Mouse (Mus musculus): ENCODE results near the gene Trappc4.
A peak's percentile ranks its signal among the peaks of the same experiment; 100 is the strongest.
"Not testable (repeated sequence)": the region's sequence is repeated elsewhere in the genome, so short reads cannot be mapped to it uniquely, and the experiment has no call there.

Trappc4 gene

GRCm38 (mm10) chr9:44406906-44407751 lies at the start of gene Trappc4, which contains the start of gene Rps25:
Gene Trappc4 (minus strand): TSS chr9:44407600.
Gene Rps25 (plus strand): TSS chr9:44407139.
- peak; percentile 93 for DNase-seq

GRCm38 (mm10) chr9:44454891-44455220 lies 47.5 kb upstream of the Trappc4 start, which contains the start of gene Upk2:
Gene Upk2 (minus strand): TSS chr9:44454976.
- DNase-seq = no peak

- peak; percentile 78 for DNase-seq
Measured at GRCm38 (mm10) chr9:44454132-44454890, 46.9 kb upstream of the Trappc4 start.

- no peak for DNase-seq
Measured at GRCm38 (mm10) chr9:44450387-44450786, 43.0 kb upstream of the Trappc4 start.

- DNase-seq = not testable (repeated sequence)
Measured at GRCm38 (mm10) chr9:44444402-44445025, 37.1 kb upstream of the Trappc4 start.

GRCm38 (mm10) chr9:44440961-44441360 lies 33.6 kb upstream of the Trappc4 start, which contains the start of gene Foxr1:
Gene Foxr1 (minus strand): TSS chr9:44441136.
- DNase-seq = no peak

- no peak for DNase-seq
Measured at GRCm38 (mm10) chr9:44435747-44436146, 28.3 kb upstream of the Trappc4 start.

GRCm38 (mm10) chr9:44432577-44433185 lies 25.3 kb upstream of the Trappc4 start:
- no peak for DNase-seq

- no peak for DNase-seq
Measured at GRCm38 (mm10) chr9:44423576-44423975, 16.2 kb upstream of the Trappc4 start.

GRCm38 (mm10) chr9:44420280-44420898 lies 13.0 kb upstream of the Trappc4 start:
- DNase-seq = no peak

GRCm38 (mm10) chr9:44419730-44420129 lies 12.3 kb upstream of the Trappc4 start:
- not testable (repeated sequence) for DNase-seq

- peak; percentile 60 for DNase-seq
Measured at GRCm38 (mm10) chr9:44418519-44419385, 11.4 kb upstream of the Trappc4 start, which contains the start of gene Ccdc84. Gene Ccdc84 (minus strand): TSS chr9:44418569.

- peak; percentile 94 for DNase-seq
Measured at GRCm38 (mm10) chr9:44417892-44418363, 10.5 kb upstream of the Trappc4 start.

GRCm38 (mm10) chr9:44417156-44417891 lies 9.9 kb upstream of the Trappc4 start:
- DNase-seq = no peak

GRCm38 (mm10) chr9:44412781-44413180 lies 5.4 kb upstream of the Trappc4 start:
- no peak for DNase-seq

GRCm38 (mm10) chr9:44412306-44412705 lies 4.9 kb upstream of the Trappc4 start:
- no peak for DNase-seq

GRCm38 (mm10) chr9:44411601-44412130 lies 4.3 kb upstream of the Trappc4 start:
- no peak for DNase-seq

GRCm38 (mm10) chr9:44410647-44411336 lies 3.4 kb upstream of the Trappc4 start:
- DNase-seq = peak; percentile 35

GRCm38 (mm10) chr9:44408693-44409092 lies 1.3 kb upstream of the Trappc4 start:
- DNase-seq = not testable (repeated sequence)

- DNase-seq = no peak
Measured at GRCm38 (mm10) chr9:44407752-44408097, 325 bp upstream of the Trappc4 start.

All from cerebellum, adult 9-11 months (tissue).